In genomic region chr15:78596504-78596903, GRCm38 (mm10) we compare ENCODE assay signal across 19 mouse cellular contexts. TPM values are rescaled to one million over a fixed set of nuclear protein-coding genes. Genes with fewer than 3 reads are reported as not detected.
A peak's percentile ranks its signal among the peaks of the same experiment; 100 is the strongest.
DNase-seq lines count a peak whose midpoint lies in the region; ATAC-seq and TF ChIP-seq lines count a peak whose summit lies in the region.
"Had no signal": no experiment of that assay in that cellular context is flagged by ENCODE, and none has a peak within 500 bp of the region (broad histone marks: within the 10 kb centered on the region; RNA-seq: fewer than 3 reads in every experiment).

No protein-coding gene starts in this region.

- no peak for DNase-seq in CH12.LX (ENCODE audit: extremely low read depth)
- DNase-seq in adrenal gland, postnatal 25 days: no peak
- DNase-seq in gastrocnemius, postnatal 4 days (ENCODE audit: low spot score in 2 of 2): no peak
- DNase-seq in spleen, postnatal 4 days (ENCODE audit: low spot score in 2 of 2): no peak
- DNase-seq: adrenal gland, adult 8-10 months; cerebellum, adult 18-20 months; midbrain, embryonic 14.5 days; retina, postnatal 1 day had no signal

- TF ChIP-seq POLR2A in CH12.LX (IDR thresholded peaks at IDR 0.05; ENCODE audit: low read depth, low read length): no peak
- no peak for TF ChIP-seq POLR2A in bone marrow macrophage, adult 2 months (IDR thresholded peaks at IDR 0.05; ENCODE audit: borderline replicate concordance, low read depth, low read length)

- H3K4me1 ChIP-seq in heart, embryonic 16.5 days (ENCODE audit: control insufficient read depth, insufficient read depth, low read length): no peaks in the 10 kb centered on the region
- H3K4me1 ChIP-seq in heart, embryonic 12.5 days (replicated peaks): no peaks in the 10 kb centered on the region
- peaks cover 37 to 82% of the 10 kb centered on the region in 2 experiments for H3K4me1 ChIP-seq in CH12.LX (ENCODE audit: control insufficient read depth in 1 of 2, insufficient read depth in 2 of 2)
- H3K4me1 ChIP-seq in bone marrow macrophage, adult 2 months (ENCODE audit: control insufficient read depth, insufficient read depth, low read length): peaks cover 55% of the 10 kb centered on the region
- H3K4me1 ChIP-seq in liver, embryonic 16.5 days (ENCODE audit: control insufficient read depth, low read depth, low read length): no peaks in the 10 kb centered on the region
- H3K4me1 ChIP-seq: forebrain, embryonic 12.5 days; limb, embryonic 12.5 days had no signal

- no peak overlapping the region for H3K4me3 ChIP-seq in heart, embryonic 16.5 days (ENCODE audit: low read length)
- H3K4me3 ChIP-seq in heart, embryonic 12.5 days: no peak overlapping the region
- H3K4me3 ChIP-seq in CH12.LX (replicated peaks in 1 of 3; ENCODE audit: low read depth in 2 of 3, low read length in 2 of 3, poor library complexity in 1 of 3): peak overlapping the region; percentile 70 to 86 (median 72)
- H3K4me3 ChIP-seq in bone marrow macrophage, adult 2 months (ENCODE audit: insufficient read depth, low read length): peak overlapping the region; percentile 95
- H3K4me3 ChIP-seq in liver, embryonic 16.5 days (ENCODE audit: low read depth, low read length): no peak overlapping the region
- H3K4me3 ChIP-seq: erythroblast, embryonic 14.5 days; forebrain, embryonic 12.5 days; heart, embryonic 10.5 days; kidney, embryonic 15.5 days; limb, embryonic 12.5 days had no signal

- H3K27me3 ChIP-seq in heart, embryonic 16.5 days (ENCODE audit: control insufficient read depth, insufficient read depth, low read length): no peaks in the 10 kb centered on the region
- H3K27me3 ChIP-seq in heart, embryonic 12.5 days (replicated peaks): 0 out of 2 replicates have a peak, but pooled peaks cover 12% of the 10 kb centered on the region
- H3K27me3 ChIP-seq in CH12.LX (replicated peaks): no peaks in the 10 kb centered on the region
- no peaks in the 10 kb centered on the region for H3K27me3 ChIP-seq in liver, embryonic 16.5 days (ENCODE audit: control insufficient read depth, insufficient read depth, low read depth, low read length)
- H3K27me3 ChIP-seq: forebrain, embryonic 12.5 days; kidney, embryonic 15.5 days; limb, embryonic 12.5 days had no signal

- H3K36me3 ChIP-seq in heart, embryonic 16.5 days (ENCODE audit: control insufficient read depth, insufficient read depth): no peaks in the 10 kb centered on the region
- H3K36me3 ChIP-seq in heart, embryonic 12.5 days: no peaks in the 10 kb centered on the region
- peaks cover 13 to 27% of the 10 kb centered on the region in 2 experiments for H3K36me3 ChIP-seq in CH12.LX (replicated peaks in 1 of 2; ENCODE audit: control insufficient read depth in 1 of 2, insufficient read depth in 1 of 2, low read length in 1 of 2)
- no peaks in the 10 kb centered on the region for H3K36me3 ChIP-seq in liver, embryonic 16.5 days (ENCODE audit: control insufficient read depth, insufficient read depth)
- H3K36me3 ChIP-seq: forebrain, embryonic 12.5 days; heart, embryonic 10.5 days; kidney, embryonic 15.5 days; limb, embryonic 12.5 days had no signal

- ATAC-seq in heart, embryonic 16.5 days (replicated peaks; ENCODE audit: extremely low read depth, insufficient read depth, low FRiP score): no peak
- ATAC-seq in heart, embryonic 12.5 days (ENCODE audit: insufficient number of reproducible peaks, low FRiP score): no peak
- no peak for ATAC-seq in liver, embryonic 16.5 days (ENCODE audit: low read depth)

- H3K27ac ChIP-seq in heart, embryonic 16.5 days (ENCODE audit: low read length): peak overlapping the region; percentile 51
- H3K27ac ChIP-seq in heart, embryonic 12.5 days (ENCODE audit: poor library complexity, severe bottlenecking): no peak overlapping the region
- H3K27ac ChIP-seq in CH12.LX (ENCODE audit: insufficient read depth, low read depth): peak overlapping the region; percentile 74
- H3K27ac ChIP-seq in bone marrow macrophage, adult 2 months (ENCODE audit: insufficient read depth, low read depth, low read length): peak overlapping the region; percentile 96
- no peak overlapping the region for H3K27ac ChIP-seq in liver, embryonic 16.5 days (ENCODE audit: low read length)
- H3K27ac ChIP-seq: forebrain, embryonic 12.5 days; heart, embryonic 10.5 days; hindbrain, embryonic 14.5 days; limb, embryonic 12.5 days; liver, embryonic 14.5 days had no signal

- no peak overlapping the region for H3K9ac ChIP-seq in heart, embryonic 16.5 days (ENCODE audit: low read length)
- H3K9ac ChIP-seq in heart, embryonic 12.5 days: no peak overlapping the region
- H3K9ac ChIP-seq in CH12.LX (ENCODE audit: insufficient read depth, low read depth): peak overlapping the region; percentile 70
- no peak overlapping the region for H3K9ac ChIP-seq in liver, embryonic 16.5 days (ENCODE audit: low read depth, low read length)
- H3K9ac ChIP-seq: forebrain, embryonic 12.5 days; hindbrain, embryonic 14.5 days; kidney, embryonic 15.5 days; limb, embryonic 12.5 days; liver, embryonic 14.5 days had no signal

- dilution Hi-C loops in CH12.LX (cut with MboI; ENCODE audit: extremely low pct_ligation_motif_present, extremely low pct_unique_long_range_greater_than_20kb, low sequenced_read_pairs): no loop called here

- TF ChIP-seq RAD21 in CH12.LX (IDR thresholded peaks at IDR 0.05; ENCODE audit: low read depth, low read length): no peak

- no peak overlapping the region for H3K4me2 ChIP-seq in heart, embryonic 16.5 days (ENCODE audit: low read depth, low read length)
- H3K4me2 ChIP-seq in heart, embryonic 12.5 days: no peak overlapping the region
- H3K4me2 ChIP-seq in CH12.LX (ENCODE audit: insufficient read depth, low read depth, poor library complexity, severe bottlenecking): peak overlapping the region; percentile 74
- 0 out of 2 replicates have a peak overlapping the region, but pooled peaks have one; percentile 27 for H3K4me2 ChIP-seq in liver, embryonic 16.5 days (ENCODE audit: low read depth, low read length)
- H3K4me2 ChIP-seq: forebrain, embryonic 12.5 days; hindbrain, embryonic 14.5 days; limb, embryonic 12.5 days had no signal

- in situ Hi-C loops in CH12.LX (cut with MboI; ENCODE audit: low pct_ligation_motif_present, low pct_unique_long_range_greater_than_20kb, low sequenced_read_pairs): no loop called here

- WGBS in heart, embryonic 16.5 days: 71% methylated on average over 6 of the region's 6 CpGs
- WGBS in heart, embryonic 12.5 days: 76% methylated on average over 6 of the region's 6 CpGs
- 23% methylated on average over 6 of the region's 6 CpGs for WGBS in liver, embryonic 16.5 days (ENCODE audit: insufficient replicate concordance)

- H3K9me3 ChIP-seq in heart, embryonic 16.5 days (replicated peaks; ENCODE audit: control insufficient read depth, low read length): no peaks in the 10 kb centered on the region
- H3K9me3 ChIP-seq in heart, embryonic 12.5 days (replicated peaks): no peaks in the 10 kb centered on the region
- H3K9me3 ChIP-seq in CH12.LX (replicated peaks; ENCODE audit: low read length): peaks cover 6% of the 10 kb centered on the region
- no peaks in the 10 kb centered on the region for H3K9me3 ChIP-seq in liver, embryonic 16.5 days (replicated peaks; ENCODE audit: control insufficient read depth, low read length)
- H3K9me3 ChIP-seq: forebrain, embryonic 12.5 days; heart, embryonic 10.5 days; kidney, embryonic 15.5 days; limb, embryonic 12.5 days had no signal

- no peak for TF ChIP-seq EP300 in CH12.LX (IDR thresholded peaks at IDR 0.05; ENCODE audit: low read length)

- TF ChIP-seq CTCF in CH12.LX (conservative IDR thresholded peaks at IDR 0.05 in 1 of 2, IDR thresholded peaks at IDR 0.05 in 1 of 2; ENCODE audit: low read depth in 2 of 2, low read length in 2 of 2): no peak
- no peak for TF ChIP-seq CTCF in bone marrow macrophage, adult 2 months (IDR thresholded peaks at IDR 0.05; ENCODE audit: low read depth, low read length)

- H3K79me2 ChIP-seq in CH12.LX (replicated peaks; ENCODE audit: control insufficient read depth, extremely low read depth, insufficient read depth, poor library complexity, severe bottlenecking): peaks cover 10% of the 10 kb centered on the region

RNA-seq across cellular contexts. Expression of gene Cyth4, which starts 0.3 kb away (rescaled TPM):
- 7.0 and 9.6 TPM in 2 replicates for polyA plus RNA-seq in heart, embryonic 16.5 days (2015; fragmentation: Nextera tagmentation; extraction: Ambion mirVana)
- polyA plus RNA-seq in heart, embryonic 12.5 days (2016; fragmentation: Nextera tagmentation; extraction: Ambion mirVana): 3.8 and 4.8 TPM in 2 replicates
- total RNA-seq in CH12.LX (2012; rRNA removed): 42.2 and 51.9 TPM in 2 replicates
- total RNA-seq in CH12.LX (2014; rRNA removed): 38.6 and 39.2 TPM in 2 replicates
- polyA plus RNA-seq in CH12.LX (2012; ENCODE audit: insufficient read length, low read depth): 75.3 and 80.5 TPM in 2 replicates
- 382 and 398 TPM in 2 replicates for polyA plus RNA-seq in bone marrow macrophage, adult 2 months (2012; ENCODE audit: insufficient read depth, insufficient read length, missing spikeins)
- 12.5 and 13.5 TPM in 2 replicates for polyA plus RNA-seq in liver, embryonic 16.5 days (2015; fragmentation: Nextera tagmentation; extraction: Ambion mirVana)
- total RNA-seq in adrenal gland, postnatal 25 days (2021): 7.5 and 7.6 TPM in 2 replicates
- total RNA-seq in gastrocnemius, postnatal 4 days (2021): 10 to 100 TPM in 1 of 2 experiments, 1 to 10 TPM in 1; 8.6 to 10.1 TPM

RNA-seq across cellular contexts. Expression of gene Rac2, which starts 23.9 kb away (rescaled TPM):
- 38.2 and 88.5 TPM in 2 replicates for polyA plus RNA-seq in heart, embryonic 16.5 days (2015; fragmentation: Nextera tagmentation; extraction: Ambion mirVana)
- 5.5 and 6.9 TPM in 2 replicates for polyA plus RNA-seq in heart, embryonic 12.5 days (2016; fragmentation: Nextera tagmentation; extraction: Ambion mirVana)
- 314 and 453 TPM in 2 replicates for total RNA-seq in CH12.LX (2012; rRNA removed)
- total RNA-seq in CH12.LX (2014; rRNA removed): 142 and 160 TPM in 2 replicates
- polyA plus RNA-seq in CH12.LX (2012; ENCODE audit: insufficient read length, low read depth): 883 and 942 TPM in 2 replicates
- polyA plus RNA-seq in bone marrow macrophage, adult 2 months (2012; ENCODE audit: insufficient read depth, insufficient read length, missing spikeins): 440 and 552 TPM in 2 replicates
- polyA plus RNA-seq in liver, embryonic 16.5 days (2015; fragmentation: Nextera tagmentation; extraction: Ambion mirVana): 108 and 121 TPM in 2 replicates
- total RNA-seq in adrenal gland, postnatal 25 days (2021): 2.7 and 4.5 TPM in 2 replicates
- total RNA-seq in gastrocnemius, postnatal 4 days (2021): 10 to 100 TPM in 1 of 2 experiments, 1 to 10 TPM in 1; 4.6 to 10.2 TPM

RNA-seq across cellular contexts. Expression of gene Sstr3, which starts 52.0 kb away (rescaled TPM):
- 0.09 TPM in 1 of 2 replicates, not detected in the other for polyA plus RNA-seq in heart, embryonic 16.5 days (2015; fragmentation: Nextera tagmentation; extraction: Ambion mirVana)
- 0.13 TPM in 1 of 2 replicates, not detected in the other for polyA plus RNA-seq in heart, embryonic 12.5 days (2016; fragmentation: Nextera tagmentation; extraction: Ambion mirVana)
- not detected in 2 replicates for total RNA-seq in CH12.LX (2012; rRNA removed)
- not detected in 2 replicates for total RNA-seq in CH12.LX (2014; rRNA removed)
- 0.14 and 0.36 TPM in 2 replicates for polyA plus RNA-seq in CH12.LX (2012; ENCODE audit: insufficient read length, low read depth)
- not detected in 2 replicates for polyA plus RNA-seq in bone marrow macrophage, adult 2 months (2012; ENCODE audit: insufficient read depth, insufficient read length, missing spikeins)
- 0.02 TPM in 1 of 2 replicates, not detected in the other for polyA plus RNA-seq in liver, embryonic 16.5 days (2015; fragmentation: Nextera tagmentation; extraction: Ambion mirVana)
- 0.58 and 0.76 TPM in 2 replicates for total RNA-seq in adrenal gland, postnatal 25 days (2021)
- under 1 TPM in 1 of 2 experiments, not detected in 1; 0.05 TPM for total RNA-seq in gastrocnemius, postnatal 4 days (2021)
- polyA plus RNA-seq: erythroblast, embryonic 14.5 days; heart, embryonic 10.5 days had no signal

Comparison
In these comparisons a context has a peak if more than half of its experiments do, and no peak if none do; other contexts are left out.
1. H3K27ac ChIP-seq: peak in heart, embryonic 16.5 days (single experiment), CH12.LX (single experiment) and bone marrow macrophage, adult 2 months (single experiment); none in heart, embryonic 12.5 days (single experiment) and liver, embryonic 16.5 days (single experiment).
2. H3K4me2 ChIP-seq: peak in CH12.LX (single experiment) and liver, embryonic 16.5 days (single experiment); none in heart, embryonic 16.5 days (single experiment) and heart, embryonic 12.5 days (single experiment).
3. H3K4me3 ChIP-seq: peak in CH12.LX (3 of 3) and bone marrow macrophage, adult 2 months (single experiment); none in heart, embryonic 16.5 days (single experiment), heart, embryonic 12.5 days (single experiment) and liver, embryonic 16.5 days (single experiment).